Mouse (Mus musculus): ENCODE measurements at regions not wholly inside any gene's neighbourhood (a gene's known extent, or its start where the extent isn't known, plus 50 kb on each side); places are given as distances from the start of the nearest gene placed in this dataset.

DNA sequence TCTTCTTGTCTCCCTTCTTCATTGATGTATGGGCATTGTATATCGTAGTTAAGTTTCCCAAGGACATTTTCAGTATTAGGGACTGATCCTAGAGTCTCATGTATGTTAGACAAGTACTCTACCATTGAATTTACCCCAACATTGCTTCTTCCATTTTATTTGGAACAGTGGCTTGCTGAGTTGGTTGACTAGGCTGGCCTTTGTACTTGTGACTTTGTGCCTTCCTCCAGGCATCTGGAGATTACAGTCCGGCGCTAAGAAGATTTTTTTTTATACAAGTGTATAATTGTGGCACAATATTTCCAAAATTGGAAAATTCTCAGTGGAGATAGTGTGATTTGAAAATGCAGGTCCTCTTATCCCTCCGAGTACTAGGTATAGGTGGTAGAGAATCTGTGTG, 1165.5 kb upstream of the A1bg start:
- TF ChIP-seq EP300 (IDR thresholded peaks at IDR 0.05; ENCODE audit: low read length), result no peak
- TF ChIP-seq TCF12 (IDR thresholded peaks at IDR 0.05; ENCODE audit: low read depth, low read length), result no peak
- no peak for TF ChIP-seq CTCF (conservative IDR thresholded peaks at IDR 0.05 in 1 of 2, IDR thresholded peaks at IDR 0.05 in 1 of 2; ENCODE audit: low read depth in 2 of 2, low read length in 2 of 2)
- no peak for TF ChIP-seq NRF1 (IDR thresholded peaks at IDR 0.05; ENCODE audit: low read depth, low read length)
- no peak for TF ChIP-seq MAZ (IDR thresholded peaks at IDR 0.05; ENCODE audit: low read depth, low read length)
- no peak for TF ChIP-seq TBP (conservative IDR thresholded peaks at IDR 0.05; ENCODE audit: low read depth, low read length)
- TF ChIP-seq MAX (IDR thresholded peaks at IDR 0.05; ENCODE audit: low read length), result no peak
- no peak for TF ChIP-seq ZNF384 (IDR thresholded peaks at IDR 0.05; ENCODE audit: low read depth, low read length)
- no peak for TF ChIP-seq ZMIZ1 (IDR thresholded peaks at IDR 0.05; ENCODE audit: low read depth, low read length)
- TF ChIP-seq CHD2 (IDR thresholded peaks at IDR 0.05; ENCODE audit: low read length), result no peak
- no peak for TF ChIP-seq E2F4 (IDR thresholded peaks at IDR 0.05; ENCODE audit: insufficient replicate concordance, low read depth, low read length)
- TF ChIP-seq POLR2A (IDR thresholded peaks at IDR 0.05; ENCODE audit: low read depth, low read length), result no peak
- TF ChIP-seq MXI1 (IDR thresholded peaks at IDR 0.05; ENCODE audit: low read depth, low read length), result no peak
